Mouse (Mus musculus): ENCODE data around the gene Bnip2. TPM values are rescaled to one million over a fixed set of nuclear protein-coding genes. Genes with fewer than 3 reads are reported as not detected.

The Bnip2 gene
- polyA plus RNA-seq (2014; fragmentation: Nextera tagmentation; extraction: Ambion mirVana): 114 and 121 TPM in 2 replicates

GRCm38 (mm10) chr9:69989303-69990121, at the start of gene Bnip2:
Gene Bnip2 (plus strand): TSS chr9:69989466.
- peak; percentile 88 for ATAC-seq (ENCODE audit: insufficient read depth, low FRiP score, low TSS enrichment)
- Histone ChIP-seq H3K4me2 (ENCODE audit: low read depth) (peak within 1 kb of the TSS; percentile 61), H3K27ac (ENCODE audit: low read depth, low read length) (peak within 1 kb of the TSS; percentile 98), H3K36me3 (ENCODE audit: control insufficient read depth, insufficient read depth, low read length) (no peaks in the 10 kb centered on the region; the same call in 1 of the 2 replicates), H3K4me1 (ENCODE audit: control insufficient read depth, insufficient read depth, low read length) (peaks cover 9% of the 10 kb centered on the region; the same call in 1 of the 2 replicates), H3K27me3 (ENCODE audit: control insufficient read depth, insufficient read depth, low read length) (no peaks in the 10 kb centered on the region), H3K9ac (ENCODE audit: low read length) (peak within 1 kb of the TSS; percentile 99), H3K4me3 (ENCODE audit: low read depth, low read length) (peak within 1 kb of the TSS; percentile 99), H3K9me3 (ENCODE audit: control insufficient read depth, low read length) (no peaks in the 10 kb centered on the region)
- under 1% methylated on average over 72 of the region's 76 CpGs for WGBS
- peak; percentile 97 for DNase-seq (ENCODE audit: low spot score)

GRCm38 (mm10) chr9:69940839-69941490, 48.3 kb upstream of the Bnip2 start:
- no peak for DNase-seq (ENCODE audit: low spot score)
- no peak overlapping the region for H3K4me3 ChIP-seq (ENCODE audit: low read depth, low read length)
- no peaks in the 10 kb centered on the region for H3K36me3 ChIP-seq (ENCODE audit: control insufficient read depth, insufficient read depth, low read length)
- no peak overlapping the region for H3K9ac ChIP-seq (ENCODE audit: low read length)
- WGBS: 90% methylated on average over 7 of the region's 7 CpGs
- no peaks in the 10 kb centered on the region for H3K27me3 ChIP-seq (ENCODE audit: control insufficient read depth, insufficient read depth, low read length)
- no peaks in the 10 kb centered on the region for H3K4me1 ChIP-seq (ENCODE audit: control insufficient read depth, insufficient read depth, low read length)
- no peak overlapping the region for H3K27ac ChIP-seq (ENCODE audit: low read depth, low read length)
- no peaks in the 10 kb centered on the region for H3K9me3 ChIP-seq (ENCODE audit: control insufficient read depth, low read length)
- H3K4me2 ChIP-seq (ENCODE audit: low read depth): no peak overlapping the region
- ATAC-seq (ENCODE audit: insufficient read depth, low FRiP score, low TSS enrichment): no peak

DNA sequence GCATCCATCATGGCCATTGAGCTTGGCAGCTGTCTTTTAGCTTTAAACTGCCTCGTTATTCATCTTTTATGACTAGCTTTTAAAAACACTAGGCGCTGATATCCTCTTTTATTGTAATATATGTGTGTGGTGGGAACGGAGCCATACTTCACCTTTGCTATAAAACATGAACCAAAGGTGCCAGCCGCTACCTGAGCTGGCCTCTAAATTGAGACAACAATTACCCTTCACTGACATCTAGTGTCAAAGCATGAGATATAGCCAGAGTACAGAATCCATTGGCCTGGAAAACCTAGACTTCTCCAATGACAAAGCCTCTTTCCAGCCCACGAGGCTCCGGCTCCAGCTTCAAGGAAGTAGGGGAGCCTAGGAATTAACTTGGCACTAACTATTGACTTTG, 47.7 kb upstream of the Bnip2 start:
- Histone ChIP-seq H3K4me1 (ENCODE audit: control insufficient read depth, insufficient read depth, low read length) (no peaks in the 10 kb centered on the region), H3K9ac (ENCODE audit: low read length) (no peak overlapping the region), H3K36me3 (ENCODE audit: control insufficient read depth, insufficient read depth, low read length) (no peaks in the 10 kb centered on the region), H3K9me3 (ENCODE audit: control insufficient read depth, low read length) (no peaks in the 10 kb centered on the region), H3K27ac (ENCODE audit: low read depth, low read length) (no peak overlapping the region), H3K4me2 (ENCODE audit: low read depth) (no peak overlapping the region), H3K4me3 (ENCODE audit: low read depth, low read length) (no peak overlapping the region), H3K27me3 (ENCODE audit: control insufficient read depth, insufficient read depth, low read length) (no peaks in the 10 kb centered on the region)
- no peak for DNase-seq (ENCODE audit: low spot score)
- 75% methylated on average over 6 of the region's 6 CpGs for WGBS
- ATAC-seq (ENCODE audit: insufficient read depth, low FRiP score, low TSS enrichment): no peak

DNA sequence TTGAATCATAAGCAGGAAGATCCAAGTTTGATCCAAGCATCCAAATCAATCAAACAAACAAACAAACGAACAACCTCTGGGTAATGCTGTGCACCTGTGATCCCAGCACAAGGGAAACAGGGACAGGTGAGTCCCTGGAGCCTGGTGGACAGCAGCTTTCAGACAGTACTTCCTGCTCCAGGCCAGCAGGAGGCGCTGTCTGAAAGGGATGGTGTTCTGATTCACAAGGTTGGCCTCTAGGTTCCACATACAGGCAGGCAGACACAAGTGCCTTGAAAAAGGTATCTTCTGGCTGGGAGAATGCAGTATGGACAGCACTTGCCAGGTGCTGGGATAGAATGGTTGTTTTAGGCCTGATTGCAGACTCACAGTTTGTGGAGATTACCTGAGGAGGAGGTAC, 40.3 kb upstream of the Bnip2 start:
- no peak overlapping the region for H3K9ac ChIP-seq (ENCODE audit: low read length)
- ATAC-seq (ENCODE audit: insufficient read depth, low FRiP score, low TSS enrichment) (no peak), DNase-seq (ENCODE audit: low spot score) (peak; percentile 55)
- no peak overlapping the region for H3K27ac ChIP-seq (ENCODE audit: low read depth, low read length)
- 17% methylated on average over 2 of the region's 2 CpGs for WGBS
- no peaks in the 10 kb centered on the region for H3K36me3 ChIP-seq (ENCODE audit: control insufficient read depth, insufficient read depth, low read length)
- H3K4me2 ChIP-seq (ENCODE audit: low read depth): no peak overlapping the region
- H3K27me3 ChIP-seq (ENCODE audit: control insufficient read depth, insufficient read depth, low read length): no peaks in the 10 kb centered on the region
- H3K4me3 ChIP-seq (ENCODE audit: low read depth, low read length): no peak overlapping the region
- H3K9me3 ChIP-seq (ENCODE audit: control insufficient read depth, low read length): no peaks in the 10 kb centered on the region
- H3K4me1 ChIP-seq (ENCODE audit: control insufficient read depth, insufficient read depth, low read length): no peaks in the 10 kb centered on the region

DNA sequence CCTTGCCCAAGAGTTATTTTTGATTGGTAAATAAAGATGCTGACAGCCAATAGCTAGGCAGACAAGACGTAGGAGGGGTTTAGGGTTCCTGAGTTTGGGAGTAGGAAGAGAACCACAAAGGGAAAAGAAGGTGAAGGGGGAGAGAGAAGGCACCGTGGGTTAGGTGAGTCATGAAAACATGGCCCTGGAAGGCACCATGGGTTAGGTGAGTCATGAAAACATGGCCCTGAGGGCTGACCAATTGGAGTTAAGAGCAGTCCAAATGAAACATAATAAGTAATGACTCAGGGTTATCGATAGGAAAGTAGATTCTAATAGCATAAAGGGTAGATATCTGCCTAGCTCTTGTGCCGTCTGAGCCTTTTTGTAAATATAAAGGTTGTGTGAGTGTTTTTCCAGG, 39.6 kb upstream of the Bnip2 start:
- Histone ChIP-seq H3K4me1 (ENCODE audit: control insufficient read depth, insufficient read depth, low read length) (no peaks in the 10 kb centered on the region), H3K27ac (ENCODE audit: low read depth, low read length) (no peak overlapping the region), H3K4me3 (ENCODE audit: low read depth, low read length) (no peak overlapping the region), H3K9me3 (ENCODE audit: control insufficient read depth, low read length) (no peaks in the 10 kb centered on the region), H3K36me3 (ENCODE audit: control insufficient read depth, insufficient read depth, low read length) (no peaks in the 10 kb centered on the region), H3K27me3 (ENCODE audit: control insufficient read depth, insufficient read depth, low read length) (no peaks in the 10 kb centered on the region), H3K4me2 (ENCODE audit: low read depth) (no peak overlapping the region), H3K9ac (ENCODE audit: low read length) (no peak overlapping the region)
- ATAC-seq (ENCODE audit: insufficient read depth, low FRiP score, low TSS enrichment) (no peak), DNase-seq (ENCODE audit: low spot score) (no peak)
- WGBS: 87% methylated on average over 4 of the region's 4 CpGs

GRCm38 (mm10) chr9:69961007-69961406, 28.3 kb upstream of the Bnip2 start:
- Histone ChIP-seq H3K27ac (ENCODE audit: low read depth, low read length) (no peak overlapping the region), H3K4me1 (ENCODE audit: control insufficient read depth, insufficient read depth, low read length) (no peaks in the 10 kb centered on the region), H3K27me3 (ENCODE audit: control insufficient read depth, insufficient read depth, low read length) (no peaks in the 10 kb centered on the region), H3K36me3 (ENCODE audit: control insufficient read depth, insufficient read depth, low read length) (no peaks in the 10 kb centered on the region), H3K9me3 (ENCODE audit: control insufficient read depth, low read length) (no peaks in the 10 kb centered on the region), H3K4me3 (ENCODE audit: low read depth, low read length) (no peak overlapping the region), H3K9ac (ENCODE audit: low read length) (no peak overlapping the region), H3K4me2 (ENCODE audit: low read depth) (no peak overlapping the region)
- ATAC-seq (ENCODE audit: insufficient read depth, low FRiP score, low TSS enrichment): no peak
- 71% methylated on average over 6 of the region's 6 CpGs for WGBS
- no peak for DNase-seq (ENCODE audit: low spot score)

- H3K36me3 ChIP-seq (ENCODE audit: control insufficient read depth, insufficient read depth, low read length): no peaks in the 10 kb centered on the region
- H3K27me3 ChIP-seq (ENCODE audit: control insufficient read depth, insufficient read depth, low read length): no peaks in the 10 kb centered on the region
- H3K4me3 ChIP-seq (ENCODE audit: low read depth, low read length): no peak overlapping the region
- no peak overlapping the region for H3K27ac ChIP-seq (ENCODE audit: low read depth, low read length)
- no peaks in the 10 kb centered on the region for H3K4me1 ChIP-seq (ENCODE audit: control insufficient read depth, insufficient read depth, low read length)
- no peak overlapping the region for H3K9ac ChIP-seq (ENCODE audit: low read length)
- H3K4me2 ChIP-seq (ENCODE audit: low read depth): no peak overlapping the region
- WGBS: 90% methylated on average over 3 of the region's 3 CpGs
- ATAC-seq (ENCODE audit: insufficient read depth, low FRiP score, low TSS enrichment): no peak
- no peaks in the 10 kb centered on the region for H3K9me3 ChIP-seq (ENCODE audit: control insufficient read depth, low read length)
- no peak for DNase-seq (ENCODE audit: low spot score)
Measured at GRCm38 (mm10) chr9:69964370-69964769, 24.9 kb upstream of the Bnip2 start.

DNA sequence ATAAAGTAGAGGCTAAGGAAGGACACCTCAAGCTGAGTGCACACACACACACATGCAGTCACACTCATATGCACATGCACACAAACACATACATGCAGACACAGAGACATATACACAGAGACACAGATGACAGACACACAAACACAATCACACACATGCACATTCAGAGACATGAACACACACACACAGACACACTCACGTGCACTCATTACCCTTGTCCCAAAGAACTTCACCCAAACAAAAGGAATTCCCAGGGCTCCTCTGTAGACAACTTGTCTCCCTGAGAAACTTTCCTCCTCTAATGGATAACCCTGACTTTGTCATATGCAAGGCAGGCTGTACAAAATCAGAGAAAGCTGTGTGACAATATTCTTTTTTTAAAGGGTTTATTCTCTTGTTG, 3.7 kb upstream of the Bnip2 start:
- Histone ChIP-seq H3K27ac (ENCODE audit: low read depth, low read length) (no peak overlapping the region), H3K9ac (ENCODE audit: low read length) (no peak overlapping the region), H3K36me3 (ENCODE audit: control insufficient read depth, insufficient read depth, low read length) (no peaks in the 10 kb centered on the region), H3K4me3 (ENCODE audit: low read depth, low read length) (no peak overlapping the region), H3K9me3 (ENCODE audit: control insufficient read depth, low read length) (no peaks in the 10 kb centered on the region), H3K4me1 (ENCODE audit: control insufficient read depth, insufficient read depth, low read length) (peaks cover 2% of the 10 kb centered on the region; the same call in 1 of the 2 replicates), H3K4me2 (ENCODE audit: low read depth) (no peak overlapping the region), H3K27me3 (ENCODE audit: control insufficient read depth, insufficient read depth, low read length) (no peaks in the 10 kb centered on the region)
- no peak for DNase-seq (ENCODE audit: low spot score)
- ATAC-seq (ENCODE audit: insufficient read depth, low FRiP score, low TSS enrichment): no peak
- WGBS: 56% methylated on average over 1 of the region's 1 CpGs

DNA sequence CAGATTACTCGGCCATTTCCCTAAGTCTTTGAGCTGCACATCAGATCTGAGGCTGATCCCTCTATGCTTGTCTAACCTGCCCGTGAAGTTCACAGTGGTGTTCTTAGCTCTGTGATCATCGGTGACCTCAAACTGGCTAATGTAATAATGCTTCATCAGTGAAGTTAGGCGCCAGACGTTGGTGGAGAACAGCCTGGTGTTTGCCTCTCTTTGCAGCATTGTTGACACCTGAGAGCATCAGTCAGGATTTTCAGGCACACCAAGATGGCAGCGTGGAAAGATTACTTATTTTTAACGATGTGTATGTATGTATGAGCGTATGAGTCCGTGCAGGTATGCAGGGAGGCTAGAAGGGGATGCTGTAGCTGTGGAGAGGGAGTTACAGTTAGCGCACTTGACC, 3.2 kb upstream of the Bnip2 start:
- Histone ChIP-seq H3K9ac (ENCODE audit: low read length) (no peak overlapping the region), H3K36me3 (ENCODE audit: control insufficient read depth, insufficient read depth, low read length) (no peaks in the 10 kb centered on the region), H3K9me3 (ENCODE audit: control insufficient read depth, low read length) (no peaks in the 10 kb centered on the region), H3K4me2 (ENCODE audit: low read depth) (no peak overlapping the region), H3K4me1 (ENCODE audit: control insufficient read depth, insufficient read depth, low read length) (peaks cover 5% of the 10 kb centered on the region; the same call in 1 of the 2 replicates), H3K27me3 (ENCODE audit: control insufficient read depth, insufficient read depth, low read length) (no peaks in the 10 kb centered on the region), H3K4me3 (ENCODE audit: low read depth, low read length) (no peak overlapping the region), H3K27ac (ENCODE audit: low read depth, low read length) (no peak overlapping the region)
- WGBS: 85% methylated on average over 10 of the region's 10 CpGs
- no peak for ATAC-seq (ENCODE audit: insufficient read depth, low FRiP score, low TSS enrichment)
- DNase-seq (ENCODE audit: low spot score): no peak
